Mouse (Mus musculus) ES-E14 (cell line): ENCODE measurements at regions not wholly inside any gene's neighbourhood (a gene's known extent, or its start where the extent isn't known, plus 50 kb on each side); places are given as distances from the start of the nearest gene placed in this dataset.

Experiments used
- CHD2 ChIP-seq: IDR thresholded peaks from 2 replicates; pipeline ENCODE4 v1.6.1; 2014; ENCODE audit warnings: mild to moderate bottlenecking, low read depth, low read length, inconsistent platforms
- MAFK ChIP-seq: IDR thresholded peaks from 2 replicates; pipeline ENCODE4 v1.6.1; 2014; ENCODE audit warnings: mild to moderate bottlenecking, low read depth, low read length, inconsistent platforms; ENCODE audit not compliant: insufficient read depth
- ZC3H11A ChIP-seq: IDR thresholded peaks from 2 replicates; pipeline ENCODE4 v1.6.1; 2012; ENCODE audit warnings: low read depth, mild to moderate bottlenecking, inconsistent platforms, low read length, borderline replicate concordance
- ZNF384 ChIP-seq: IDR thresholded peaks from 2 replicates; pipeline ENCODE4 v1.6.1; 2012; ENCODE audit warnings: low read depth, low read length, inconsistent platforms

DNA sequence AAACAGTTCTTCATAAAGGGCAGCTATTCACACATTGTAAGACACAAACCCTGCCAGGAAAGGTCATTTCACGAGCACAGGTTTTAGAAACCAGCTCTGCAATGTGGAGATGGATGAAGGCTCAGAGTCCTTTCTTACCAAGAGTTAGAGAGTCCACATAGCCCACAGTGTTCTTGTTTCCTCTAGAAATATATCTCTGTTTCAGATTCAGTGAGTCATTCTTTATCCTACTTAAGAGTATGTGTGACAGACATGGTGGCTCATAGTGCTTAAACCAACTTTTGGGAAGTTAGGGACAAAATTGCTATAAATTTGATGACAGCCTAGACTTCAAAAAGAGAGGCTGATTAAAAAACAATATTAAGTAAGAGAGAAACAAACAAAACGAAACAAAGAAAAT is 514.9 kb upstream of the Zfp804a start:
- no peak for TF ChIP-seq CHD2
- TF ChIP-seq ZC3H11A, result no peak
- TF ChIP-seq MAFK, result no peak
- TF ChIP-seq ZNF384, result no peak
